Mouse (Mus musculus): Measurements from ENCODE around the gene Fgd6. TPM values are rescaled to one million over a fixed set of nuclear protein-coding genes. Genes with fewer than 3 reads are reported as not detected.

The Fgd6 gene
- polyA plus RNA-seq, 1 experiment from 2014 or later, result 3.1 TPM

- DNase-seq, result no peak
- Histone ChIP-seq H3K9ac (replicated peaks; ENCODE audit: low read length) (no peak overlapping the region), H3K4me3 (replicated peaks; ENCODE audit: low read depth, low read length) (no peak overlapping the region)
These were observed 128.5 kb downstream of the Fgd6 start for GRCm38 (mm10) chr10:94164104-94164845.

GRCm38 (mm10) chr10:94165426-94165825 lies 129.6 kb downstream of the Fgd6 start:
- 92% methylated on average over 16 of the region's 16 CpGs for WGBS
- DNase-seq (no peak), ATAC-seq (ENCODE audit: low FRiP score, low TSS enrichment) (no peak)
- no peak overlapping the region for H3K9ac ChIP-seq (replicated peaks; ENCODE audit: low read length)
- H3K36me3 ChIP-seq (ENCODE audit: control insufficient read depth, insufficient read depth, low read length), result peaks cover 56% of the 10 kb centered on the region
- H3K4me1 ChIP-seq (ENCODE audit: control insufficient read depth, insufficient read depth, low read length), result no peaks in the 10 kb centered on the region
- no peak overlapping the region for H3K4me2 ChIP-seq (ENCODE audit: low read length)
- no peak overlapping the region for H3K4me3 ChIP-seq (replicated peaks; ENCODE audit: low read depth, low read length)
- no peak overlapping the region for H3K27ac ChIP-seq (replicated peaks; ENCODE audit: low read depth, low read length)
- no peaks in the 10 kb centered on the region for H3K9me3 ChIP-seq (ENCODE audit: control insufficient read depth, low read length)
- H3K27me3 ChIP-seq (ENCODE audit: control insufficient read depth, insufficient read depth, low read length), result no peaks in the 10 kb centered on the region

More at GRCm38 (mm10) chr10:94164104-94164845, 128.5 kb downstream of the Fgd6 start:
- ATAC-seq (ENCODE audit: low FRiP score, low TSS enrichment), result no peak
- Histone ChIP-seq H3K27ac (replicated peaks; ENCODE audit: low read depth, low read length) (no peak overlapping the region), H3K4me2 (ENCODE audit: low read length) (no peak overlapping the region), H3K36me3 (ENCODE audit: control insufficient read depth, insufficient read depth, low read length) (peaks cover 55% of the 10 kb centered on the region), H3K4me1 (ENCODE audit: control insufficient read depth, insufficient read depth, low read length) (no peaks in the 10 kb centered on the region), H3K27me3 (ENCODE audit: control insufficient read depth, insufficient read depth, low read length) (no peaks in the 10 kb centered on the region), H3K9me3 (ENCODE audit: control insufficient read depth, low read length) (no peaks in the 10 kb centered on the region)
- 83% methylated on average over 5 of the region's 5 CpGs for WGBS

- Histone ChIP-seq H3K36me3 (ENCODE audit: control insufficient read depth, insufficient read depth, low read length) (peaks cover 64% of the 10 kb centered on the region), H3K27me3 (ENCODE audit: control insufficient read depth, insufficient read depth, low read length) (no peaks in the 10 kb centered on the region), H3K4me2 (ENCODE audit: low read length) (no peak overlapping the region), H3K27ac (replicated peaks; ENCODE audit: low read depth, low read length) (no peak overlapping the region), H3K9me3 (ENCODE audit: control insufficient read depth, low read length) (no peaks in the 10 kb centered on the region), H3K4me3 (replicated peaks; ENCODE audit: low read depth, low read length) (no peak overlapping the region), H3K9ac (replicated peaks; ENCODE audit: low read length) (no peak overlapping the region), H3K4me1 (ENCODE audit: control insufficient read depth, insufficient read depth, low read length) (peaks cover 6% of the 10 kb centered on the region; the same call in 1 of the 2 replicates)
- ATAC-seq (ENCODE audit: low FRiP score, low TSS enrichment) (no peak), DNase-seq (peak; percentile 34)
- 50% methylated on average over 11 of the region's 11 CpGs for WGBS
These were observed 131.4 kb downstream of the Fgd6 start for GRCm38 (mm10) chr10:94167051-94167750.

- H3K27ac ChIP-seq (replicated peaks; ENCODE audit: low read depth, low read length), result no peak overlapping the region
- 16% methylated on average over 12 of the region's 12 CpGs for WGBS
- H3K4me2 ChIP-seq (ENCODE audit: low read length), result peak overlapping the region; percentile 24
- ATAC-seq (ENCODE audit: low FRiP score, low TSS enrichment) (no peak), DNase-seq (peak; percentile 60)
- peaks cover 20% of the 10 kb centered on the region for H3K4me1 ChIP-seq (ENCODE audit: control insufficient read depth, insufficient read depth, low read length)
- no peaks in the 10 kb centered on the region for H3K27me3 ChIP-seq (ENCODE audit: control insufficient read depth, insufficient read depth, low read length)
- peaks cover 57% of the 10 kb centered on the region for H3K36me3 ChIP-seq (ENCODE audit: control insufficient read depth, insufficient read depth, low read length)
- H3K9me3 ChIP-seq (ENCODE audit: control insufficient read depth, low read length), result no peaks in the 10 kb centered on the region
- H3K9ac ChIP-seq (replicated peaks; ENCODE audit: low read length), result no peak overlapping the region
- no peak overlapping the region for H3K4me3 ChIP-seq (replicated peaks; ENCODE audit: low read depth, low read length)
These were observed 135.8 kb downstream of the Fgd6 start for GRCm38 (mm10) chr10:94171440-94172130.

DNA sequence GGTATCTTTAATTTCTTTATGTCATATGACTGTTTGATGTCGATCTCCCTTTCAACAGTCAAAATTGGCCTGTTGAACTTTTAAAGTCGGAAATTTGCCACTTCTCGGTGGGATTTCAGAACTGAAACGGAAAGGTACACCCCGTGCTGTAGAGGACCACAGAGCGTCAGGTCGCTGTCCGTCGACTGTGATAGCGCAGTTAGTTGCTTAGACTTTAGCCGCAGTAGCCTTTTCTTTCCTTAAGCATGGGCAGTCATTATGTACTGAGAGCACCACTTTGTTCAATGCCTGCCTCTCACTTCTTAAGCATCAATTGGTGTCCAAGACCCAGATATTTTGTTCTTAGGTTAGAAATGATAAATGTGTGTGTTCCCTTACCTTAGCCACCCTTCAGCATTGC lies 136.3 kb downstream of the Fgd6 start:
- no peak for DNase-seq
- no peak for ATAC-seq (ENCODE audit: low FRiP score, low TSS enrichment)
- Histone ChIP-seq H3K9ac (replicated peaks; ENCODE audit: low read length) (no peak overlapping the region), H3K9me3 (ENCODE audit: control insufficient read depth, low read length) (no peaks in the 10 kb centered on the region), H3K4me1 (ENCODE audit: control insufficient read depth, insufficient read depth, low read length) (peaks cover 20% of the 10 kb centered on the region), H3K27me3 (ENCODE audit: control insufficient read depth, insufficient read depth, low read length) (no peaks in the 10 kb centered on the region), H3K27ac (replicated peaks; ENCODE audit: low read depth, low read length) (peak overlapping the region; percentile 17; the same call in 1 of the 2 replicates), H3K4me3 (replicated peaks; ENCODE audit: low read depth, low read length) (no peak overlapping the region), H3K4me2 (ENCODE audit: low read length) (peak overlapping the region; percentile 24), H3K36me3 (ENCODE audit: control insufficient read depth, insufficient read depth, low read length) (peaks cover 57% of the 10 kb centered on the region)
- WGBS, result 25% methylated on average over 11 of the region's 11 CpGs

DNA sequence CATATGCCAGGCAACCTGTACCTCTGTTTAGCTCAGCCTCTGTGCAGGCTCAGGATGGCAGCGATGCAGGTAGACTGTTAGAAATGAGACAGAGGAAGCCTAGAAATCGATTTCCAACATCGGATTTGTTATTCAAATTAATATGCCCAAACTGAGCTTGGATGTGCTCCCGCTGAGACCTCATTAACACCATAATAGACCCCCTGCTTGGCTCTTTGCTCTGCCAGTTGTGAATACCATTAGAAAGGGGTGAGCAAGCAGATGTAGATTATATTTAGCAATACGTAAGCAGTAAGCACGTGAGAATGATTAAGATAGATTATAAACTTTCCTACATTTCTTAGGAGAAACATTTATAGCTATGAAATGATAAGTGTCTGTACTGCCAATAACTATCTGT lies 136.9 kb downstream of the Fgd6 start:
- H3K9me3 ChIP-seq (ENCODE audit: control insufficient read depth, low read length), result no peaks in the 10 kb centered on the region
- H3K4me2 ChIP-seq (ENCODE audit: low read length), result peak overlapping the region; percentile 19; the same call in 1 of the 2 replicates
- H3K27ac ChIP-seq (replicated peaks; ENCODE audit: low read depth, low read length), result peak overlapping the region; percentile 17; the same call in 1 of the 2 replicates
- DNase-seq, result peak; percentile 61
- no peaks in the 10 kb centered on the region for H3K27me3 ChIP-seq (ENCODE audit: control insufficient read depth, insufficient read depth, low read length)
- H3K9ac ChIP-seq (replicated peaks; ENCODE audit: low read length), result no peak overlapping the region
- WGBS, result 9% methylated on average over 6 of the region's 6 CpGs
- ATAC-seq (ENCODE audit: low FRiP score, low TSS enrichment), result no peak
- H3K4me1 ChIP-seq (ENCODE audit: control insufficient read depth, insufficient read depth, low read length), result peaks cover 20% of the 10 kb centered on the region
- H3K36me3 ChIP-seq (ENCODE audit: control insufficient read depth, insufficient read depth, low read length), result peaks cover 54% of the 10 kb centered on the region
- no peak overlapping the region for H3K4me3 ChIP-seq (replicated peaks; ENCODE audit: low read depth, low read length)

DNA sequence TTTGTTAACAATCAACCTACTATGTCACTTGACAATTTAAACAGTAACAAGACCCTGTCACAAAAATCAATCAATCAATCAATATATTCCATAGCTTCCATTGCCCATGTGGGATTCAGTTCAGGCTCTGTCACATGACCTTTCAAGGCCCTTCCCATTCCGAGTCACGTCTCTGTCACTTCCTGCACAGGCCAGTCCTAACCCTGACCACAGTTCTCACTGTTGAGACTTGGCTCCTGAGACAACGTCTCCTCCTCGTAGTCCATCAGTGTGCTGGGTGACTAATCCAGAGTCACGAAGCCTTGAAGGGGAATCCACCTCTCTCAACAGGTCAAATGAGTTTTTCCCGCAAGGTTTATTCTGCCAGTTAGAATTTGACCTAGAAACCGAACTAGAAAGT lies 138.9 kb downstream of the Fgd6 start:
- Histone ChIP-seq H3K27ac (replicated peaks; ENCODE audit: low read depth, low read length) (no peak overlapping the region), H3K36me3 (ENCODE audit: control insufficient read depth, insufficient read depth, low read length) (peaks cover 37% of the 10 kb centered on the region), H3K4me3 (replicated peaks; ENCODE audit: low read depth, low read length) (no peak overlapping the region), H3K4me1 (ENCODE audit: control insufficient read depth, insufficient read depth, low read length) (peaks cover 20% of the 10 kb centered on the region), H3K4me2 (ENCODE audit: low read length) (no peak overlapping the region), H3K9me3 (ENCODE audit: control insufficient read depth, low read length) (no peaks in the 10 kb centered on the region), H3K9ac (replicated peaks; ENCODE audit: low read length) (no peak overlapping the region), H3K27me3 (ENCODE audit: control insufficient read depth, insufficient read depth, low read length) (no peaks in the 10 kb centered on the region)
- ATAC-seq (ENCODE audit: low FRiP score, low TSS enrichment), result no peak
- 89% methylated on average over 7 of the region's 7 CpGs for WGBS
- no peak for DNase-seq

- Histone ChIP-seq H3K27me3 (ENCODE audit: control insufficient read depth, insufficient read depth, low read length) (no peaks in the 10 kb centered on the region), H3K9ac (replicated peaks; ENCODE audit: low read length) (no peak overlapping the region), H3K9me3 (ENCODE audit: control insufficient read depth, low read length) (no peaks in the 10 kb centered on the region), H3K27ac (replicated peaks; ENCODE audit: low read depth, low read length) (no peak overlapping the region), H3K36me3 (ENCODE audit: control insufficient read depth, insufficient read depth, low read length) (peaks cover 31% of the 10 kb centered on the region; the same call in 1 of the 2 replicates), H3K4me3 (replicated peaks; ENCODE audit: low read depth, low read length) (no peak overlapping the region), H3K4me2 (ENCODE audit: low read length) (no peak overlapping the region), H3K4me1 (ENCODE audit: control insufficient read depth, insufficient read depth, low read length) (no peaks in the 10 kb centered on the region)
- ATAC-seq (ENCODE audit: low FRiP score, low TSS enrichment) (no peak), DNase-seq (peak; percentile 17)
- 19% methylated on average over 4 of the region's 4 CpGs for WGBS
These were observed 147.4 kb downstream of the Fgd6 start for GRCm38 (mm10) chr10:94183199-94183598.
